Mouse (Mus musculus): ENCODE measurements around the gene Gm20517. TPM values are rescaled to one million over a fixed set of nuclear protein-coding genes. Genes with fewer than 3 reads are reported as not detected.
"Not testable (repeated sequence)": the region's sequence is repeated elsewhere in the genome, so short reads cannot be mapped to it uniquely, and the experiment has no call there.

The Gm20517 gene
- polyA plus RNA-seq, 1 experiment from 2014 or later = 2.3 TPM

DNA sequence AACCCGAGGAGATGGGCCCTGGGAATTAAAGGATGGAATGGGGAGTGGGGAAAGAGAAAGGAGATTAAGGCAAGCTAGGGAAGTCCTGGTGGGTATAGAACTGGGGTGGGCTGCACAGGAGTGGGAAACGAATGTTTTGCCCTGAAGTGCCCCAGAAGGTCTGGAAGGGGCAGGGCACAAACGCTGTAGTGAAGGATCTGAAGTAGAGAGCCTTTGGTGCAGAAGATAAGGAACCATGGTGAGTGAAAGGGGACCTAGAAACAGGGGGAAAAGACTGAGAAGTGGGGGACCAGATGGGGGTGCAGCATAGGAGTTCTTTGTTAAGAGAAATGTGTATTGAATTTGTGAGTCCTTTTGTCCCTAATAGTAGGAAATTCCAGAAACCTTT, 19.3 kb downstream of the Gm20517 start, which contains the start of gene Usp49:
Gene Usp49, plus strand, starts transcription at position 13 of the 388 bp plus-strand sequence.
- peak within 1 kb of the TSS; percentile 99 for H3K4me2 ChIP-seq
- H3K9me3 ChIP-seq (replicated peaks) = no peaks in the 10 kb centered on the region
- H3K27ac ChIP-seq = peak within 1 kb of the TSS; percentile 93
- 0% methylated on average over 3 of the region's 3 CpGs for WGBS (ENCODE audit: insufficient replicate concordance)
- ATAC-seq = 0 out of 2 replicates have a peak, but pooled peaks have one; percentile 36
- peaks cover 33% of the 10 kb centered on the region for H3K36me3 ChIP-seq
- H3K4me1 ChIP-seq = peaks cover 67% of the 10 kb centered on the region
- peak within 1 kb of the TSS; percentile 82 for H3K9ac ChIP-seq
- no peaks in the 10 kb centered on the region for H3K27me3 ChIP-seq (replicated peaks)
- peak within 1 kb of the TSS; percentile 63 for H3K4me3 ChIP-seq

DNA sequence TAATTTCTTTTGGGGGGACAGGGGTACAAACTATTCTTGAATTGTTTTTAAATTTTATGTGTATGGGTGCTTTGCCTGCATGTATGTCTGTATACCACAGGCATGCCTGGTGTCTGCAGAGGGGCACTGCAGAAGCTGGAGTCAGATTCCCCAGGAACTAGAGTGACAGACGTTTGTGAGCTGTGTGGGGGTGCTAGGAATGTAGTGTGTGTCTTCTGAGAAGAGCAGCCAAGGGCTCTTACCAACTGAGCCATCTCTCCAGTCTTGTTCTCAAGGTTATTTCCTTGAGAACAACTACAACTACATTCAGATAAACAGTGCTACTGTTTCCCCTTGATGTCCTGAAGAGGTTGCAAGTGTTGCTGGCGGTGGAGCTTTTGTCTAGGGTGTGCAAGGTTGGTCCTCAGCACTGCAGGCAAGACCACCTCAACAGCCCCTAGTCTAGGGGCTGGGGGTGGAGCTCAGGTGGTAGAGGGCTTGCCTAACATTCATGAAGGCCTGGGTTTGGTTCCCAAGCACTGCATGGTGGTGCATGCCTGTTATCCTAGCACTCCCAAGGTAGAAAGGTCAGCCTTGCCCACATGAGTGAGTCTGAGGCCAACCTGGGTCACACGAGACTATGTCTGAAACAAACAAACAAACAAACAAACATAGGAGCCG, 20.9 kb downstream of the Gm20517 start:
- 70% methylated on average over 4 of the region's 4 CpGs for WGBS (ENCODE audit: insufficient replicate concordance)

DNA sequence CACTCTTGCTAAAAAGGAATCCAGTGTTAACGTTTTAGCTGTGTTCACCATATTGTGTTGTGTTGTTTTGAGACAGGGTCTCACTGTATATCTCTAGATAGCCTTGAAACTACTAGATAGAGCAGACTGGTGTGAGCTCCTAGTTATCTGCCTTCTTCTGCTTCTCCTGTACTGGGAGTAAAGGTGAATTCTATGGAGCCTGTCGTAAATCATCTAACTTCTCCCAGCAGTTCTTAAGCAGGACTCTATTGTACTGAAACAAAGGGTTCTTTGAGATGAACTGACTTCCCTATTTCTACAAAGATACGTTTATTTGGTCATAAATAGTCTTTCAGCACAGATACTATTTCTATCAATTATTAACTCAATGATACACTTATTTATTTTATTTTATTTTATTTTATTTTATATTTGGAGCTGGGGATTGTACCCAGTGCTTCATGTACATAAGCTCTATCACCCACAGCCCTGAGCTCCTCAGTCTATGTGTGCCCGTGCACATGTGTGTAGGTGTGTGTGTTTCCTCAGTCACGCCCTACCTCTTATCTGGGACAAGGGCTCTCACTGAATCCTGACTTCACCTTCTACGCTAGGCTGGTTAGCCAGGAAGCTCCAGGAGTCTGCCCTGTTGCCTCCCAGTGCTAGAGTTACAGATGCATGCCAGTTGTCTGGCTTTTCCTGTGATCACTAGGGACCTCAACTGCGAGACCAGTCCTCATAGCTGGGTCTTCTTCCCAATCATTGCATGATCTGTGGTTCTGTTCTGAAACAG, 22.8 kb downstream of the Gm20517 start:
- 0 out of 2 replicates have a peak overlapping the region, but pooled peaks have one; percentile 6 for H3K27ac ChIP-seq
- WGBS (ENCODE audit: insufficient replicate concordance) = 61% methylated on average over 7 of the region's 7 CpGs
- H3K4me2 ChIP-seq = no peak overlapping the region
- no peaks in the 10 kb centered on the region for H3K27me3 ChIP-seq (replicated peaks)
- no peak overlapping the region for H3K9ac ChIP-seq
- H3K9me3 ChIP-seq (replicated peaks) = no peaks in the 10 kb centered on the region
- ATAC-seq = no peak
- H3K4me1 ChIP-seq = peaks cover 45% of the 10 kb centered on the region
- peaks cover 23% of the 10 kb centered on the region for H3K36me3 ChIP-seq
- no peak overlapping the region for H3K4me3 ChIP-seq

More for the DNA sequence above, 20.9 kb downstream of the Gm20517 start:
- H3K36me3 ChIP-seq = peaks cover 31% of the 10 kb centered on the region
- peak overlapping the region; percentile 26 for H3K4me2 ChIP-seq
- no peak for ATAC-seq
- H3K27ac ChIP-seq = no peak overlapping the region
- H3K4me3 ChIP-seq = no peak overlapping the region
- peaks cover 59% of the 10 kb centered on the region for H3K4me1 ChIP-seq
- no peak overlapping the region; the same call in 1 of the 2 replicates for H3K9ac ChIP-seq
- H3K27me3 ChIP-seq (replicated peaks) = no peaks in the 10 kb centered on the region
- no peaks in the 10 kb centered on the region for H3K9me3 ChIP-seq (replicated peaks)

DNA sequence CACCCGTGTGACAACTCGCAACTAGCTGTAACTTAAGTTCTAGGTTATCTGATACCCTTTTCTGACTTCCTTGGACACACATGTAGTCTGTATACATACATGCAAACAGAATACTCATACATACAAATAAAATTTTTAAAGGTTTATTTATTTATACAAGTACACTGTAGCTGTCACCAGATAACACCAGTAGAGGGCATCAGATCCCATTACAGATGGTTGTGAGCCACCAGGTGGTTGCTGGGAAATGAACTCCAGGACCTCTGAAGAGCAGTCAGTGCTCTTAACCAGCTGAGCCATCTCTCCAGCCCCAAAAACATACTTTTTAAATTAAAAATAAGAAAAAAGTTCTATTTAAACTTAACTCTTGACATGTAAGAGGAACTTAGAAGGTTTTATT, 31.6 kb downstream of the Gm20517 start:
- no peak overlapping the region for H3K4me3 ChIP-seq
- no peak overlapping the region for H3K9ac ChIP-seq
- H3K9me3 ChIP-seq (replicated peaks) = no peaks in the 10 kb centered on the region
- no peak overlapping the region for H3K4me2 ChIP-seq
- no peaks in the 10 kb centered on the region for H3K27me3 ChIP-seq (replicated peaks)
- 0 out of 2 replicates have a peak, but pooled peaks cover 3% of the 10 kb centered on the region for H3K36me3 ChIP-seq
- H3K4me1 ChIP-seq = peaks cover 31% of the 10 kb centered on the region
- H3K27ac ChIP-seq = no peak overlapping the region
- WGBS (ENCODE audit: insufficient replicate concordance) = 84% methylated on average over 2 of the region's 2 CpGs
- ATAC-seq = no peak

DNA sequence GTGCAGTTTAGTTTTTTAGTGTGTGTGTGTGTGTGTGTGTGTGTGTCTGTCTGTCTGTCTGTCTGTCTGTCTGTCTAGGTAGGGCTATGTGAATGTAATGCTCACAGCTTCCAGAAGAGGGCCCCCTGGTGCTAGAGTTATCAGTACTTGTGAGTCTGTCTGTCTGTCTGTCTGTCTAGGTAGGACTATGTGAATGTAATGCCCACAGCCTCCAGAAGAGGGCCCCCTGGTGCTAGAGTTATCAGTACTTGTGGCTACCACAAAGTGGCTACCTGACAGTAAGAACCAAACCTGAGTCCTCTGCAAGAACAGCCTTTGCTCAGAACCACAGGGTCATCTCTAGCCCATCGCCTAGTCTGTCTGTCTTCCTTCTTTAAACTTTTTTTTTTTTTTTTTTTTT, 35.3 kb downstream of the Gm20517 start:
- 67% methylated on average over 1 of the region's 1 CpGs for WGBS (ENCODE audit: insufficient replicate concordance)
- H3K4me2 ChIP-seq = no peak overlapping the region
- H3K27ac ChIP-seq = no peak overlapping the region
- H3K4me3 ChIP-seq = no peak overlapping the region
- ATAC-seq = 0 out of 2 replicates have a peak, but pooled peaks have one; percentile 35
- H3K9me3 ChIP-seq (replicated peaks) = no peaks in the 10 kb centered on the region
- H3K36me3 ChIP-seq = peaks cover 7% of the 10 kb centered on the region; the same call in 1 of the 2 replicates
- H3K27me3 ChIP-seq (replicated peaks) = no peaks in the 10 kb centered on the region
- H3K4me1 ChIP-seq = peaks cover 32% of the 10 kb centered on the region
- H3K9ac ChIP-seq = no peak overlapping the region

DNA sequence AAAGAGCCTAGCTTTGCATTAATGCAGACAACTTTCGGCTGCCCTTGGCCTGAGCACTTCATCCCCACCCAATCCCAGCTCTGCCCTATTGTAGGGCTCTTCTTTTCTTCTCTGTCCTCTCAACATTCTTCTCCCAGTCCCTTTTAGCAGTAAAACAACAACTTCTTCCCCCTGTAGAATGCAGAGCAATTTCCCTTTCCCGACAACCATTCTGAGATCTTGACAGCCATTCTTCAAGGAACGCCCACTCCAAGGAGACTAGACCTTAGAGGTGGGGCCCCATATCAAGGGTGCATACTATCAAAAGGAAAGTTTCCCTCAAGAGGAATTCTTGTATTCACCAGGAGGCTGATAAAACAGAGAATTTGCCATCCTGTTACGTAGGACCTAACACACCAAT, 37.6 kb downstream of the Gm20517 start:
- no peak for ATAC-seq
- Histone ChIP-seq H3K9ac (no peak overlapping the region), H3K27me3 (replicated peaks) (no peaks in the 10 kb centered on the region), H3K4me2 (no peak overlapping the region), H3K4me3 (no peak overlapping the region), H3K27ac (no peak overlapping the region), H3K4me1 (peaks cover 31% of the 10 kb centered on the region), H3K36me3 (peaks cover 19% of the 10 kb centered on the region), H3K9me3 (replicated peaks) (no peaks in the 10 kb centered on the region)
- WGBS (ENCODE audit: insufficient replicate concordance) = 65% methylated on average over 4 of the region's 4 CpGs

DNA sequence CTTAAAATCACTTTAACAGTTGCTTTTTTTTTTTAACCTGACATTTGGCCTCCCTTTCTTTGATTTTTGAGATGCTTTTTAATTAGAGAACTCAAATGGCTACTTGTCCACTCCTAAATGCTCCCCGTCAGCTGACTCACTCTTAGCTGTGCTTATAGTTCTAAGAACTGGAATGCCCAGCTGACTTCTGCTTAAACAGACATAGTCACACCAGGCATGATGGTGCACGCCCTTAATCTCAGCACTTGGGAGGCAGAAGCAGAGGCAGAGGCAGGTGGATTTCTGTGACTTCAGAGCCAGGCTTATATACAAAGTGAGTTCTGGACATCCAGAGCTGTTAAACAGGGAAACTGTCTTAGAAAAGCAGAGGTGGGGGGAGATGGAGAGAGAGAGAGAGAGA, 40.6 kb downstream of the Gm20517 start:
- ATAC-seq = no peak
- 82% methylated on average over 2 of the region's 2 CpGs for WGBS (ENCODE audit: insufficient replicate concordance)
- Histone ChIP-seq H3K36me3 (peaks cover 33% of the 10 kb centered on the region), H3K9ac (no peak overlapping the region), H3K4me3 (no peak overlapping the region), H3K9me3 (replicated peaks) (no peaks in the 10 kb centered on the region), H3K27me3 (replicated peaks) (no peaks in the 10 kb centered on the region), H3K27ac (no peak overlapping the region), H3K4me1 (peaks cover 6% of the 10 kb centered on the region), H3K4me2 (no peak overlapping the region)

DNA sequence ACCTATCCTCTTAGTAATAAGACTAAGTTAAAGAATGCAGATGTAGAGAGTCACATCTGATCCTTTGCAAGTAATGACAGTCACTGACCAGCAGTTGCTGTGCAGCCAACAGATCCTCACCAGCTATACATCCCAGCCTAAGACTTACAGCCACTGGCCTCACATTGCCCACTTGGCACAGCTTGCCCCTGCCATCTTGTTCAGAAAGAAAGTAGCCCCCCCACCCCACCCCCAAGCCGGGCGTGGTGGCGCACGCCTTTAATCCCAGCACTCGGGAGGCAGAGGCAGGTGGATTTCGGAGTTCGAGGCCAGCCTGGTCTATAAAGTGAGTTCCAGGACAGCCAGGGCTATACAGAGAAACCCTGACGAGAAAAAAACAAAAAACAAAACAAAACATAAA, 43.0 kb downstream of the Gm20517 start:
- not testable (repeated sequence) for H3K4me1 ChIP-seq; H3K9ac ChIP-seq; H3K27me3 ChIP-seq (replicated peaks); H3K4me2 ChIP-seq; H3K9me3 ChIP-seq (replicated peaks); H3K27ac ChIP-seq; ATAC-seq; H3K4me3 ChIP-seq
- H3K36me3 ChIP-seq = peaks cover 35% of the 10 kb centered on the region
- 89% methylated on average over 8 of the region's 8 CpGs for WGBS (ENCODE audit: insufficient replicate concordance)

DNA sequence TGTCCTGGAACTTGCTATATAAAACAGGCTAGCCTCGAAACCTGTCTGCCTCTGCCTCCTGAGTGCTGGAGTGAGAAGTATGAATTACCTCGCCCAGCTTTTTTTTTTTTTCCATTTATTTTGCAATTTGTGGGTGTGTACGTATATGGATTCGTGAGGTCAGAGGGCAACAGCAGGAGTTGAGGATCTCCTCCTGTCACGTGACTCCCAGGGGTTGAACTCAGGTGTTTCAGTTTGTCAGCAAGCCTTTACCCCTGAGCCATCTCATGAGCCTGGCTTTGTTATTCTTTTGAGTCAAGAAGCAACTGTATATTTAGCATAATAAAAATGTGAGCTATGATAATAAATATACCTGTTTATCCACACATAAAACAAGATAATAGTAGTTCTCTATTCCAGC, 44.3 kb downstream of the Gm20517 start:
- Histone ChIP-seq H3K4me3 (no peak overlapping the region), H3K4me1 (peaks cover 5% of the 10 kb centered on the region; the same call in 1 of the 2 replicates), H3K27ac (no peak overlapping the region), H3K9ac (no peak overlapping the region), H3K4me2 (no peak overlapping the region), H3K27me3 (replicated peaks) (no peaks in the 10 kb centered on the region), H3K9me3 (replicated peaks) (no peaks in the 10 kb centered on the region), H3K36me3 (peaks cover 42% of the 10 kb centered on the region)
- 74% methylated on average over 5 of the region's 5 CpGs for WGBS (ENCODE audit: insufficient replicate concordance)
- ATAC-seq = no peak

DNA sequence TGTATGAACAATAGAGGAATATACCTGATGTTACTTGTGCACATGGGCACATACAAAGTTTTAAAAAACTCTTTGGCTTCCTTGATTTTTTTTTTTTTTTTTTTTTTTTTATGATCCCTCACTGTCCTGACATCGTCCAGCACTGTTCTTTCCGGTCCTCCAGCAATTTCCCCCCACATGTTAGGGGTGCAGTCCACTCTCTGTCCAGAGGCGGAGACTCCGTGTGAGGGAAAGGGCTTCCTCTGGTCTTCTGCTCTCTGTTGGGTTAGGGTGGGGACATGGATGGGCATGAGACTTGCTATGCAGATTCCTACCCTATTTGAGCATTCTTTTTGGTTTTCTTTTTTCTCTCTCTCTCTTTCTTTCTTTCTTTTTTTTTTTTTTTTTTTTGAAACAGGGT, 46.5 kb downstream of the Gm20517 start:
- no peak for ATAC-seq
- Histone ChIP-seq H3K9ac (no peak overlapping the region), H3K27me3 (replicated peaks) (no peaks in the 10 kb centered on the region), H3K4me1 (peaks cover 5% of the 10 kb centered on the region; the same call in 1 of the 2 replicates), H3K4me2 (no peak overlapping the region), H3K36me3 (peaks cover 36% of the 10 kb centered on the region), H3K9me3 (replicated peaks) (no peaks in the 10 kb centered on the region), H3K4me3 (no peak overlapping the region), H3K27ac (no peak overlapping the region)
- 74% methylated on average over 4 of the region's 4 CpGs for WGBS (ENCODE audit: insufficient replicate concordance)

DNA sequence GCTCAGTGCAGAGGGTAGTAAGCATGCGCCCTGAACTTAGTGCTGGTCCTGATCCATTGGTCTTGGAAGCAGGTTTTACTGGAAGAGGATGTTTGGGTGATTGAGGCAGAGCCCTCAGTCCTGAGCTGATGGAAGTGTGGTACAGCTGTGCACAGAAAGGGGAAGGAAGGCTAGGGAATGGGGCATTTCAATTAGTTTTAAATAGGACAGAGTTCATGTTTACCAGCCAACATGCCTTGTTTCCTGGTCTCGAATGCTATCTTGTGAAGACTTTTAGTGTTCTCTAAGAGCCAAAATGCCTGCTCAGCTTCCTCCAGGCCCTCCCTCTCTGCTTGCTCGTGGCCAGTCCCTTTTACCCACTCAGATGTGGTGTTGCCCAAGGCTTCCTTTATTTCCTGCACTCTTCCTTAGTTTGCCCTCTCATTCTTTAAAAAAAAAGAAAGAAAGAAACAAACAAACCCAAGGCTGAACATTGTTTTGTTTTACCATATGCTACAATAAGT, 47.4 kb downstream of the Gm20517 start:
- H3K9ac ChIP-seq = no peak overlapping the region
- H3K4me1 ChIP-seq = peaks cover 5% of the 10 kb centered on the region; the same call in 1 of the 2 replicates
- H3K27me3 ChIP-seq (replicated peaks) = no peaks in the 10 kb centered on the region
- no peak for ATAC-seq
- no peak overlapping the region for H3K4me3 ChIP-seq
- 46% methylated on average over 3 of the region's 3 CpGs for WGBS (ENCODE audit: insufficient replicate concordance)
- no peak overlapping the region for H3K4me2 ChIP-seq
- H3K36me3 ChIP-seq = peaks cover 28% of the 10 kb centered on the region
- no peaks in the 10 kb centered on the region for H3K9me3 ChIP-seq (replicated peaks)
- H3K27ac ChIP-seq = no peak overlapping the region
